Mouse (Mus musculus) urinary bladder, postnatal 10 days (tissue): Measurements from ENCODE around the gene Hint1.
"Not testable (repeated sequence)": the region's sequence is repeated elsewhere in the genome, so short reads cannot be mapped to it uniquely, and the experiment has no call there.

Experiments used
- DNase-seq: peaks from one replicate; pipeline ENCODE4 v3.0.0; 2022; ENCODE audit warnings: low spot score

Hint1 gene

GRCm38 (mm10) chr11:54896646-54897045, 30.5 kb downstream of the Hint1 start:
- not testable (repeated sequence) for DNase-seq

- DNase-seq = no peak
These were observed 31.3 kb downstream of the Hint1 start for GRCm38 (mm10) chr11:54897470-54897869.

- DNase-seq = no peak
These were observed 33.5 kb downstream of the Hint1 start for GRCm38 (mm10) chr11:54899657-54900056.

DNA sequence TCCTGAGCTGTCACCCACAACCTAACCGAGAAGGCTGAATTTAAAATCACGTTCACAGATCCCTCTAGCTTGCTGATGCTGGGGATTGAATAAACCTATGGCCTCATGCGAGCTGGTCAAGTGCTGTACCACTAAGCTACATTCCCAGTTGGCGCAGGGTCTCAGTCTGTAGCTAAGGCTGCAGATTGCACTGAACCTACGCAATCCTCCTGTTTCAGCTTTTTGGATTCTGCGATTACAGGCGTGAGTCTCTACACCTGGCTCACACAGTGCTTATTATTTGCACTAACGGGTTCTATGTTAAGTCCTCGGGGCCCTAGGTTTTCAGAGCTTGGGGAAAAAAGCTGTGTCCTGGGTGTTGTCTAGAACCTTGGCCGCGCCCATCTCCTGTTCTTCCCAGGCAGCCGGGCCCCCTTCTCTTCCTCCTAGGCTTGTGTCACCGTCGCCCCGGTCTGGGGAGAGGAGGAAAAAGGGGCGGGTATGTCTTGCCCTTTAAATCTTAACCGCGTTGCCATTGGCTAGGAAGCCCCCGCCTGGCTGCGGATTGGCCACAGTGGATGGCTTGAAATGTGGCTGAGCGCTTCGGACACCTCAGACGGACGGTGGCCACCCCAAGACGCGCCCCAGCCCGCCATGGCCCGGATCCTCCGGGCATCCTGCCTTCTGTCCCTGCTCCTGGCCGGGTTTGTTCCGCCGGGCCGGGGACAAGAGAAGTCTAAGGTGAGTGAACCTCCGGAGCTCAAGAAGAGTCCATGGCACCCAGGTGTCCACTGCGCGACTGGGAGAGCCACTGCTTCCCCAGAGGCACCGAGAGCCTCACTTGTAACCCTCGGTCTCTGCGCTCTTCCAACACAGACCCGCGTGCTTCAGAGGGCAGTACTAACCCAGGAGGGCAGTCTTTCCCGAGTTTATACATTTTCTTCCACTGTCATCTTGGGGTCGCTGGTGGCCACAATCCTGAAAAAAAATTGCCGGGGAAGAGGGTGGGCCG, 36.4 kb downstream of the Hint1 start, which contains the start of gene Gpx3:
Gpx3 (plus strand) TSS at position 121 of the 991 bp plus-strand sequence.
- DNase-seq = no peak

- DNase-seq = no peak
These were observed 37.2 kb downstream of the Hint1 start for GRCm38 (mm10) chr11:54903339-54903738.

DNA sequence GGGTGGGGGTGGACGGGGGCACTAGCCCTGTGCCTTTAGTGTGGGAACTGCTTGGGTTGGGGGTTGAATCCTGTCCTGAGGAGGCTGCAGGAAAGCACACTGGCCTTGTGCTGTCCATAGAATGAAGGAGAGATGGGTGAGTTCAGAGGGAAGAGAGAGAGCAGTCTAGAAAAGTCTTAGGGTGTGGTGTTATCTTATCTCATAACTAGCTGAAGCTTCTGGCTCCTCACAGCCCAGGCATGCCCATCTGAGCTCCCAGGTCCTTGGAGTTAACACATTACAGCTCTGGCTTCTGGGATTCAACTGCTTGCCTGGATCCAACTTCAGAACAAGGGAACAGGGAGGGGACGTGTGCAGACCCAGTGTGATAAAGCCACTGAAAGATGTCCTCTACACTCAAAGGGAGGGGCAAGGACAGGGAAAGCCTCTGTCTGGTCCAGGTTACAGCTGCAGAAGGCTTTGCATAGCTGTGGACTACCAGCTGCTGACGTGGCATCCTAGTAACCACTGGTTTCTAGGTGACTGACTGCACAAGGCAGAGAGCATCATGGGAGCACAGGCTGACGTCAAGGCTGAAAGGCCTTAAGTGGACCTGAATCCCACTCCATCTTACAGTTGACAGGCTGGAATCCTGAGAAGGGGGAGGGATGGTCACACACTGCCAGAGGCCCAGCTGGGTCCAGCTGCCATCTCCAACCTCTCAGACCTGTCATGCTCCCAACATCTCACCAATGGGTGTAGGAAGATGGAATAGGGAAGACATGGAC, 37.9 kb downstream of the Hint1 start:
- no peak for DNase-seq

DNA sequence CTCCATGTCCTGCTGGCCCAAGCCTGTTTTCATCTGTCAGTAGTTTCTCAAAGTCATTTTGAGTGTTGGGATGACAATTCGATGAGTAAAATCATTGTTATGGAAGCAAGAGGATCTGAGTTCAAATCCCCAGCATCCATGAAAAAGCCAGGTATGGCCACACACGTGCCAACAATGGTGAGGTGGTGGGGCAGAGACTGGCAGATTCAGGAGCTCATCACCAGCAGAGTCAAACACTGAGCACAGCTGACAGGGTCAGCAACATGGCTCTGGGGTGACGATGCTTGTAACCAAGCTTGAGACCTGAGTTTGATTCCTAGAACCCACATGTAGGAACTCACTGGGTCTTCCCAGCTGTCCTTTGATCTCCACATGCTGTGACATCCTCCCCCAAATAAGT, 38.9 kb downstream of the Hint1 start:
- DNase-seq = no peak

GRCm38 (mm10) chr11:54905931-54906330, 39.7 kb downstream of the Hint1 start:
- DNase-seq = no peak

DNA sequence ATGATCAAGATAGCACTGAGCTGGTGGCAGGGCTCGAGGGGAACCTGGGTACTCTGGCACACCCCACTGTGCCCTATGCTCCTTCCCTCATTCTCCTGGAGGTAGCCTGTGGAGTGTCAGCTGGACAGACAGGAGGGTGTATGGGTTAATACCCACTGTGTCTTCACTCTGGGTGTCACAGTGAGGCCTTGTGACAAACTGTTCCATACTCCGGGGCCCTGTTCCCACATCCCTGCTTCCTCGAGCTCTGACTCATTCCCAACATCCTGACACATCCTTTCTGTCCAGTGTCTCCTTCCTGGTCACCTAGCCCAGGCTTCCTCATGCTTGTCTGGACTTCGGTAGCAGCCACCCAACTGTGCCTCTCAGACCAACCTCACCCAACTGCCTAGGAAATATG, 40.3 kb downstream of the Hint1 start:
- no peak for DNase-seq

- no peak for DNase-seq
These were observed 41.1 kb downstream of the Hint1 start for GRCm38 (mm10) chr11:54907259-54907658.

- no peak for DNase-seq
These were observed 43.1 kb downstream of the Hint1 start for GRCm38 (mm10) chr11:54909273-54909672.

DNA sequence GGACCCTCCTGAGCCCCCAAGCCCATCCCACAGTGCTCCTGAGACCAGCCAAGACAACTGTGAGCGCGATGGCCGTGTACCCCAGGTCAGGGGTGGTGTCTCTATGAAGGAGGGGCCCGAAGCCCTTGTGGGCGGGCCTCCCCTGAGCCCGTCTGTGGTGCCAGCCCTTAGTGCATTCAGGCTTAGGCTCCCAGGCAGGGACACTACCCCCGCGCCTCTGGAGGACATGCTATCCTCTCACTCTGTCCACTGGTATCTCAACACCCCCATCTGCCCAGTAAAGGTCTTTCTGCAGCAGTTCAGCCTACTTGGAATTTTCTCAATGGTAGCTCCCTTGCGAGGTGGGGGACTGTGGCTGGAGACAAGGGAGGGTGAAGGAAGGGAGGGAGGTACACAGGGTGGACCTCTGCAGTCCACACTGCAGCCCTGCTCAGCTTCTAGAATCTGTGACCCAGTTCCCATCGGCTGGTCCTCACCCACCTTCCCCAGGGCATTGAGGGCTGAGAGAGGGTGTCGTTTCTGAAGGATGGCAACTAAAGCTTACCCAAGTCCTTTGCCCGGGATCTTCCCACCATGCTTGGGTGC, 44.0 kb downstream of the Hint1 start:
- DNase-seq = no peak

DNA sequence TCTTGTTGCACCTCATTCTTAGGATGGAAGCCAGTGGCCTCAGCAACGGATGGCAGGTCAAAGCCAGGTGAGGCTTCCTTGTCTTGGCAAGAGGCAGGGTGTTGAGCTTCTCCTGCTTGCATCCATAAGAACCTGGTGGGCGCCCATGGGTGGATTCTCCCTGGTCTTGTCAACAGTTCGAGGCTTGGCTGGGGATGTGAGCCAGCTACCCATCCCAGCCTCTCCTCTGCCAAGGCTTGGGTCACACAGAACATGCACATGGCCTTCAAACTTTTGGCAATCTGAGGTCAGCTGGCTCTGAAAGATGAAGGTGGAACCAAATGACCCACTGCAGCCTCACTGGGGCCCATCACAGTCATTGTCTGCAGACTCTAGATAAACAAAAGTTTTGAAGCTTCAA, 45.0 kb downstream of the Hint1 start:
- DNase-seq = no peak

DNA sequence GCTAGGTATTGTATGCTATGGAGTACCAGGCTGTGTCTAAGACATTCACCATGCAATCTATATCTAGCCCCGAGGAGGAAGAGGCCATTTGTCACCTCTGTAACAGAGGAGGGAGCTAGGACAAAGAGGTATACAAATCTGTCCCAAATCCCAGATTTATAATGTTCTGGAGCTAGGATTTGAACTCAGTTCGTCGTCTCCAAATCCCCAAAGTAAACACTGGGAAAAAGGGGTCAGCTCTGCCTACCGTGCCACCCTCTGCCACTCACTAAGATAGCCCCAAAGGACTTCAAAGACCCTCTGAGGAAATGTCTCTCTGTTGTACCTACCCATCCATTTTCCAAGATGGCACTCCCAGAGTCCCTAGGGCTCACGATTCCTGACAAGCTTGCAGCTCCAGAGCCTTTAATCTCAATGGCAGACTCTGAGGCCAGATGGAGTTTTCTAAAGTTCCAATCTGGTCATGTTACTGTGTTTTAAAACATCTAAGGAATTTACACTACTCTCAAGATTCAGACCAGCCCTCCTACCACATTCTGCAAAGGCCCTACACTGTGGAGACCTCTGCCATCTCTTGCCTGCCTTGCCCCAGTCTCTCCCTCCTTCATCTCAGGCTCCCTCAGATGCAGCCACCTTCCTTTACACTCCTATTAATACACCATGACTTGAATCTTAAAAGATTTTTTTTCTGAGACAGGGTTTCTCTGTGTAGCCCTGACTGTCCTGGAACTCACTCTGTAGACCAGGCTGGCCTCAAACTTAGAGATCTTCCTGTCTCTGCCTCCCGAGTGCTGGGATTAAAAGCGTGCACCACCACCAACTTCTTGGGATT, 45.7 kb downstream of the Hint1 start:
- DNase-seq = no peak

DNA sequence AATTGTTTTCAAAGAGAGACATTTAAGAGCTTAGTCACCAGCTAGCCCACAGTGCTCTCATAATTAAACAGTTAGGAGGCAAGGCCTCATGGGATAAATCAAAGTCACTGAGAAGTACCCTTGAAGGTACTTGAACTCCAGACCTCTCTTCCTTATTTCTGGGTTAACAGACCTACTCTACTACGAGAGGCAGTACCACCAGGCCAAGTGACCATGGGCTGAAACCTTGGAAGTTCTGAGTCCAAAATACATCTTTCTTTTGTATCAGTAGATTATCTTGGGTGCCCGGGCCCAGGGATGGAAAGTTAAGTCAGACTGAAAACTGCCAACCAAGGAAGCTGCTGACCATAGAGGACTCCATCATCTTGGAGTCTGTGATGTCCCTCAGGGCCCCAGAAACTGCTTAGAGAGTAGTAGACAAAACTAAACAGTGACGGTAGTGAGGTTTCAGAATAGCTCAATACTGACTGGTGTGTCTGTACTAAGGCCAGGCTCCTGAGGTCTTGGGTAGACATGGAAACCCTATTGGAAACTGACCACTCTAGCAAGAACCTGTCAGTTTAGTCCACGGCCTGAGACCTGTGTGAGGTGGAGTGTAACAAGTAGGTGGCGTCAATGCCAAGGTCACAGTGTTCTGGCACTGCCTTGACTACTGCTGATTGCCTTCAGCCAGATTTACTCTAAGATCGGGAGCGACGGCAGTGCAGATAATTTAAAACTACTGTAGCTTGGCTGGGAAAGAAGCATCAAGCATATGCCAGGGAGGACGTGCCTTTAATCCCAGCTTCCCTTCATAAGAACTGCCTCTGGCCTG, 46.5 kb downstream of the Hint1 start:
- no peak for DNase-seq

DNA sequence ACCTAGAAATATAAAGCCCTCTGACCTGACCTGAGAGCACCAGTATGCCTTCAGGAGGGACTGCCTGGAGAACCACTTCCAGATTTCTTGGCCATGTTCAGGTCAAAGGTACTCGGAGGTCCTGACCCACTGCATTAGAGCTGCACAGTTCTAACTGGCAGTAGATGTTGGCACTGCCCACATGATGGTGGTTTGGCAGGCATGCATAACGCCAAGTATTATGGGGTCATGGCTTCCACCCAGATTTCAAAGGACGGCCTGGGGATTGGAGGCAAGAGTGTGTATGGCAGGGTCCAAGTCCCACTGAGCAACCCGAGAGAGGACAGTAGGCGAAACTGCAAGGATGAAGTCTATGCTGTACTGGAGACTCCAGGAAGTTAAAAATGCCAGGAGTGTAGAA, 47.7 kb downstream of the Hint1 start:
- no peak for DNase-seq

- no peak for DNase-seq
These were observed 51.3 kb downstream of the Hint1 start for GRCm38 (mm10) chr11:54917461-54917860.

DNA sequence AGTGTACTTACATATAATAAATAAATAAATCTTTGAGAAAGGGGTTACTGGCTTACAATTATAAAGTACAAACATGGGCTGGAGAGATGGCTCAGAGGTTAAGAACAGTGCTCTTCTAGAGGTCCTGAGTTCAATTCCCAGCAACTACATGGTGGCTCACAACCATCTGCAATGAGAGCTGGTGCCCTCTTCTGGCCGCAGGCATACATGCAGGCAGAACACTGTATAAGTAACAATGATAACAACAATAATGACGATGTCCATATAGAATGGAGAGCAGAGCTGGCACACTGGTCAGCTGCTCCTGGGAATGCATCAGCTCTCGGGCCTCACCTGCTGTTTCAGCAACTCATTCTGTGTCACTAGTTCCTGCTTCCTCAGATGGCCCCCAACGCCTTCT, 52.1 kb downstream of the Hint1 start:
- no peak for DNase-seq
